Mouse (Mus musculus) heart, postnatal 0 days (tissue): ENCODE results near the gene Ubxn6. TPM values are rescaled to one million over a fixed set of nuclear protein-coding genes. Genes with fewer than 3 reads are reported as not detected.

Experiments used
- ATAC-seq: fragments of 200-750 bp; cut with Nextera tagmentation; 2 replicates; pipeline ENCODE4 v1.8.0; 2017; ENCODE audit warnings: low read depth, moderate number of reproducible peaks, moderate library complexity; ENCODE audit not compliant: insufficient read depth
- DNase-seq: peaks from one replicate; pipeline ENCODE4 v3.0.0-alpha.2; 2016; ENCODE audit warnings: low spot score
- H3K27ac ChIP-seq: fragments of 300-500 bp; sonication (generic); 2 replicates; pipeline ENCODE4 v1.5.1; 2014; ENCODE audit warnings: low read depth, mild to moderate bottlenecking
- H3K27me3 ChIP-seq: fragments of 300-500 bp; sonication (generic); 2 replicates; pipeline ENCODE4 v1.6.1; 2014; ENCODE audit warnings: low read length, mixed read lengths; ENCODE audit not compliant: control insufficient read depth, insufficient read depth
- H3K36me3 ChIP-seq: fragments of 300-500 bp; sonication (generic); replicated peaks from 2 replicates; pipeline ENCODE4 v1.6.1; 2014; ENCODE audit warnings: low read length, mixed read lengths; ENCODE audit not compliant: control insufficient read depth, insufficient read depth
- H3K4me1 ChIP-seq: fragments of 300-500 bp; sonication (generic); 2 replicates; pipeline ENCODE4 v1.6.1; 2014; ENCODE audit warnings: antibody characterized with exemption; ENCODE audit not compliant: control insufficient read depth, insufficient read depth
- H3K4me2 ChIP-seq: fragments of 300-500 bp; sonication (generic); 2 replicates; pipeline ENCODE4 v1.6.1; 2014; ENCODE audit warnings: low read depth, mild to moderate bottlenecking, low read length, moderate library complexity
- H3K4me3 ChIP-seq: fragments of 300-500 bp; sonication (generic); 2 replicates; pipeline ENCODE4 v1.5.1; 2014; ENCODE audit warnings: low read depth, low read length
- H3K9ac ChIP-seq: fragments of 300-500 bp; sonication (generic); replicated peaks from 2 replicates; pipeline ENCODE4 v1.6.1; 2014; ENCODE audit warnings: low read depth, low read length, mixed read lengths
- H3K9me3 ChIP-seq: fragments of 300-500 bp; sonication (generic); replicated peaks from 2 replicates; pipeline ENCODE4 v1.6.1; 2016; ENCODE audit warnings: low read length; ENCODE audit not compliant: control insufficient read depth
- CTCF ChIP-seq: IDR thresholded peaks from 2 replicates; pipeline ENCODE4 v1.5.1; 2016; ENCODE audit warnings: antibody characterized with exemption, control low read depth, low read depth
- EP300 ChIP-seq: IDR thresholded peaks from 2 replicates; pipeline ENCODE4 v1.6.1; 2016; ENCODE audit warnings: antibody characterized with exemption, low read depth
- WGBS: fragments of 180-500 bp; shearing (Covaris S2); extraction: QIAGEN DNeasy Blood & Tissue Kit; methylation state at CpG from one replicate; pipeline ENCODE4 v1.1.7; 2014; 5-methylcytosine and 5-hydroxymethylcytosine counted together
- polyA plus RNA-seq: library from polyadenylated mRNA; unstranded; fragments of >200 nt; fragmentation: Nextera tagmentation; extraction: Ambion mirVana; gene quantifications from 2 replicates; pipeline ENCODE4 v1.2.1, GENCODE M21; 2015
- total RNA-seq: library from RNA; depleted of rRNA; stranded (reverse); fragments of >200 nt; gene quantifications from 2 replicates; pipeline ENCODE4 v1.2.3, GENCODE M21; 2014; ENCODE audit warnings: low replicate concordance; rRNA removed

Ubxn6 gene
- total RNA-seq = 67.5 and 68.1 TPM in 2 replicates
- polyA plus RNA-seq = 56.2 and 58.2 TPM in 2 replicates

DNA sequence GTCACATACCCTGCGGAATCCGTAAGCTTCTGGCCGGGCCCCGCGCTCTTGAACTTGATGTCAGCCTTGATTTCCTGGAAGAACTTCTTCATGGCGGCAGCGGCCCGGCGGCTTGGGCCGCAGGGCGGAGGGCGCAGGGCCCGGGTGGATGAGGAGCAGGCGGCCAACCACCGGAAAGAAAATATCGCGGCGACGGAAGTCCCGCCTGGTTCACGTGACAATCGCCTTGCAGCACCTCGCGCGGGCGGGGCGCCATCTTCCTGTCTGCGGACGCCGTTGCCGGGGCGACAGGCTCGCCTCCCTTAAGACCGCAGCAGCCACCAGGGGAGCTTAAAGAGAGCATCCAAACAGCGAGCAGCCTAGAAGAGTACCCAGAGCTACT lies at the start of gene Ubxn6:
Ubxn6 (minus strand) TSS at position 202 of the 382 bp plus-strand sequence.
- no peaks in the 10 kb centered on the region for H3K27me3 ChIP-seq
- H3K27ac ChIP-seq = peak within 1 kb of the TSS; percentile 99
- peak within 1 kb of the TSS; percentile 73 for H3K9ac ChIP-seq
- no peaks in the 10 kb centered on the region for H3K9me3 ChIP-seq
- H3K36me3 ChIP-seq = peaks cover 37% of the 10 kb centered on the region
- DNase-seq = peak; percentile 98
- ATAC-seq = peak; percentile 43
- H3K4me1 ChIP-seq = peaks cover 5% of the 10 kb centered on the region; the same call in 1 of the 2 replicates
- peak within 1 kb of the TSS; percentile 86 for H3K4me3 ChIP-seq
- H3K4me2 ChIP-seq = peak within 1 kb of the TSS; percentile 75
- under 1% methylated on average over 35 of the region's 35 CpGs for whole genome bisulfite sequencing
- TF ChIP-seq CTCF (peak; percentile 33; the same call in 1 of the 2 replicates), EP300 (peak; percentile 77)

- peaks cover 8% of the 10 kb centered on the region for H3K9me3 ChIP-seq
- DNase-seq (no peak), ATAC-seq (no peak)
- H3K27ac ChIP-seq = no peak overlapping the region
- WGBS = 51% methylated on average over 58 of the region's 59 CpGs
- peak overlapping the region; percentile 48 for H3K9ac ChIP-seq
- TF ChIP-seq CTCF = no peak
- no peak for TF ChIP-seq EP300
- H3K4me1 ChIP-seq = 0 out of 2 replicates have a peak, but pooled peaks cover 8% of the 10 kb centered on the region
- no peaks in the 10 kb centered on the region for H3K36me3 ChIP-seq
- peak overlapping the region; percentile 47 for H3K4me3 ChIP-seq
- peaks cover 14% of the 10 kb centered on the region for H3K27me3 ChIP-seq
- peak overlapping the region; percentile 64 for H3K4me2 ChIP-seq
Measured at GRCm38 (mm10) chr17:56123681-56124340, 49.0 kb upstream of the Ubxn6 start.

DNA sequence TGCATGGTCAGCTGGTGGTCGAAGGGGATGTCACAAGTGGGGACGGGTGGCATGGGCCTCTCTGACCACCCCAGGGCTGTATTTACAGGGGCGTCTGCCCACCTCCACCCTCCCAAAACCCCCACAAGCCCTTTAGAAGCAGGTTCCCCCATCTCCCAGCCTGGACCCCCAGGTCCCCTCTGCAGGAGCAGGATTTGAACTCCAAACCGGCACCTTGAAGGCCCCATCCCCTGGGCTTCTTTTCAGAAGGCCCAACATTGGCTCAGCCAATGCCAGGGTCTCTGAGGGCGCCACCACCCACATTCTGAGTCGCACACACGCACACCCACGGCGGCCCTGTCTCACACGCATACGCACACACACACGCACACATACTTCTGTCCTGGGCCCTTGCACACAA lies 48.3 kb upstream of the Ubxn6 start:
- peaks cover 8% of the 10 kb centered on the region for H3K9me3 ChIP-seq
- no peak overlapping the region for H3K4me3 ChIP-seq
- H3K27ac ChIP-seq = no peak overlapping the region
- no peaks in the 10 kb centered on the region for H3K36me3 ChIP-seq
- WGBS = 88% methylated on average over 12 of the region's 12 CpGs
- TF ChIP-seq EP300 (no peak), CTCF (no peak)
- H3K27me3 ChIP-seq = peaks cover 14% of the 10 kb centered on the region
- no peak overlapping the region for H3K4me2 ChIP-seq
- no peak for DNase-seq
- no peak for ATAC-seq
- no peak overlapping the region for H3K9ac ChIP-seq
- 0 out of 2 replicates have a peak, but pooled peaks cover 8% of the 10 kb centered on the region for H3K4me1 ChIP-seq

DNA sequence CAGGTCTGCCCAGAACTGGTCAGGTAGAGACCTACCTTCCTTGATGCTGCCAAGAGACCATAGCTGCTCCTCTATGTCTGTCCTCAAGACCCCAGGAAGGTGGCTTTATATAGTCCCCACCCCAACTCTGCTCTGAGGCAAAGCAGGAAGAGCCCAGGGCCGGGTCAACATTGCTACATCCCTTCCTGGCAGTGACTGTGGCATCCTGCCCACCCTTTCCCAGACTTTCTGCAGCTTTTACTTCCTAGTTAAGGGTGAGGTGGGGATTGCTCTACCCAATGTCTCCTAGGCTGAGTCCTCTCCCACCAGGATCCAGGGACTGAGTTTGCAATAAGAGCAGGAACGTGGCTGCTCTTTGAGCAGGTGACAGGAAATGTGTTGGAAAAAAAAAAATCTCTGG lies 47.0 kb upstream of the Ubxn6 start, which contains the start of gene Lrg1:
Lrg1 (minus strand) TSS at position 176 of the 400 bp plus-strand sequence.
- DNase-seq = no peak
- 47% methylated on average over 2 of the region's 2 CpGs for WGBS
- TF ChIP-seq EP300 (no peak), CTCF (no peak)
- H3K27ac ChIP-seq = peak within 1 kb of the TSS; percentile 32; the same call in 1 of the 2 replicates
- H3K9me3 ChIP-seq = peaks cover 8% of the 10 kb centered on the region
- H3K4me3 ChIP-seq = no peak within 1 kb of the TSS
- no peaks in the 10 kb centered on the region for H3K36me3 ChIP-seq
- H3K9ac ChIP-seq = no peak within 1 kb of the TSS
- peaks cover 14% of the 10 kb centered on the region for H3K27me3 ChIP-seq
- ATAC-seq = no peak
- H3K4me1 ChIP-seq = peaks cover 14% of the 10 kb centered on the region; the same call in 1 of the 2 replicates
- H3K4me2 ChIP-seq = peak within 1 kb of the TSS; percentile 61

DNA sequence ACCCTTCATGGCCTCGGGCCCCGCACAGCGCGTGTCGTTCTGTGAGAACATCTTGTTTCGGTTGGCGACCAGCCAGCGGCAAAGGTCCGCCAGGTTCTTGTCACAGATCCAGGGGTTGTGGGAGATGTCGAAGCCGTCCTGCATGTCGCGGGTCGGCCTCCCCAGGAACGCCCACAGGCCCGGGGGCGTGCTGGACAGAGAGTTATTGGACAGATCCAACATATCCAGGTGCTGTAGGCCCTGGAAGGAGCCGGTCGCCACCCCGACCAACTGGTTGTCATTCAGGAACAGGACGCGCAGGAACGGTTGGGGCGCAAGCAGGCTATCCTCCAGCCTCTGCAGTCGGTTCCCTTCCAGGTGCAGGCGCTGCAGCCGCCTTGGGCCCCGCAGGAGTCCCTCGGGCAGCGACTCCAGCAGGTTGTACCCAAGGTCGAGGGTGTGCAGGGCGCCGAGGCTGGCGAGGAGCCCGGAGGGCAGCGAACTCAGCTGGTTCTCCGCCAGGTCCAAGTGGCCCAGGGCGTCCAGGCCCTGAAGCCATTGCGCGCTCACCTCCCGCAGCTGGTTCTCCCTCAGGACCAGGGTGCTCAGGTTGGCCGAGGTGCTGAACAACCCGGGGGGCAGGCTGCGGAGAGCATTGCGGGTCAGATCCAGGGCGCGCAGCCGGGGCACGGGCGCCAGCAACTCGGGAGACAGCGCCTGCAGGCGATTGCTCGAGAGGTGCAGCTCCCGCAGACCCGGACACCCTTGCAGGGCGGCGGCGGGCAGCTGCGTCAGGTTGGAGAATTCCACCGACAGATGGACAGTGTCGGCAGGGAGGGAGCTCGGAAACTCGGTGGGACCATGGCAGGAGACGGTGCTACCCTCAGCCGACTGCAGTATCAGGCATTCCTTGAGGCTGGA lies 45.4 kb upstream of the Ubxn6 start:
- Histone ChIP-seq H3K36me3 (no peaks in the 10 kb centered on the region), H3K4me2 (peak overlapping the region; percentile 61), H3K27ac (peak overlapping the region; percentile 32), H3K27me3 (peaks cover 14% of the 10 kb centered on the region), H3K4me3 (peak overlapping the region; percentile 39), H3K4me1 (peaks cover 15% of the 10 kb centered on the region; the same call in 1 of the 2 replicates), H3K9ac (peak overlapping the region; percentile 47), H3K9me3 (peaks cover 8% of the 10 kb centered on the region)
- TF ChIP-seq CTCF (no peak), EP300 (no peak)
- DNase-seq = no peak
- peak; percentile 31 for ATAC-seq
- 3% methylated on average over 66 of the region's 66 CpGs for WGBS
